Mouse (Mus musculus): ENCODE measurements at regions not wholly inside any gene's neighbourhood (a gene's known extent, or its start where the extent isn't known, plus 50 kb on each side); places are given as distances from the start of the nearest gene placed in this dataset.

GRCm38 (mm10) chr7:61939971-61940705 lies 406.2 kb upstream of the Ndn start:
- TF ChIP-seq CTCF (IDR thresholded peaks at IDR 0.05; ENCODE audit: borderline replicate concordance, extremely low read depth, insufficient read depth, insufficient read length) (no peak), POLR2A (IDR thresholded peaks at IDR 0.05; ENCODE audit: borderline replicate concordance, extremely low read depth, insufficient read depth, insufficient read length, poor library complexity, severe bottlenecking) (peak; percentile 30; the same call in 1 of the 2 replicates)
- DNase-seq (ENCODE audit: low read depth): peak; percentile 97

GRCm38 (mm10) chr7:61982203-61982932 lies 364.0 kb upstream of the Ndn start:
- DNase-seq (ENCODE audit: low read depth): peak; percentile 90
- TF ChIP-seq CTCF (IDR thresholded peaks at IDR 0.05; ENCODE audit: borderline replicate concordance, extremely low read depth, insufficient read depth, insufficient read length) (no peak), POLR2A (IDR thresholded peaks at IDR 0.05; ENCODE audit: borderline replicate concordance, extremely low read depth, insufficient read depth, insufficient read length, poor library complexity, severe bottlenecking) (no peak)

GRCm38 (mm10) chr7:62026635-62027034 lies 319.7 kb upstream of the Ndn start:
- peak; percentile 43 for DNase-seq (ENCODE audit: low read depth)

GRCm38 (mm10) chr7:62045743-62046451 lies 300.5 kb upstream of the Ndn start:
- peak; percentile 93 for DNase-seq (ENCODE audit: low read depth)
- TF ChIP-seq POLR2A (IDR thresholded peaks at IDR 0.05; ENCODE audit: borderline replicate concordance, extremely low read depth, insufficient read depth, insufficient read length, poor library complexity, severe bottlenecking) (no peak), CTCF (IDR thresholded peaks at IDR 0.05; ENCODE audit: borderline replicate concordance, extremely low read depth, insufficient read depth, insufficient read length) (no peak)

More at GRCm38 (mm10) chr7:62026635-62027034, 319.7 kb upstream of the Ndn start:
- no peak for TF ChIP-seq POLR2A (IDR thresholded peaks at IDR 0.05; ENCODE audit: borderline replicate concordance, extremely low read depth, insufficient read depth, insufficient read length, poor library complexity, severe bottlenecking)
- no peak for TF ChIP-seq CTCF (IDR thresholded peaks at IDR 0.05; ENCODE audit: borderline replicate concordance, extremely low read depth, insufficient read depth, insufficient read length)

- no peak for DNase-seq (ENCODE audit: low read depth)
- no peak for TF ChIP-seq POLR2A (IDR thresholded peaks at IDR 0.05; ENCODE audit: borderline replicate concordance, extremely low read depth, insufficient read depth, insufficient read length, poor library complexity, severe bottlenecking)
- TF ChIP-seq CTCF (IDR thresholded peaks at IDR 0.05; ENCODE audit: borderline replicate concordance, extremely low read depth, insufficient read depth, insufficient read length): no peak
Measured at GRCm38 (mm10) chr7:62046452-62046809, 299.9 kb upstream of the Ndn start.

- DNase-seq (ENCODE audit: low read depth): peak; percentile 80
- TF ChIP-seq CTCF (IDR thresholded peaks at IDR 0.05; ENCODE audit: borderline replicate concordance, extremely low read depth, insufficient read depth, insufficient read length) (no peak), POLR2A (IDR thresholded peaks at IDR 0.05; ENCODE audit: borderline replicate concordance, extremely low read depth, insufficient read depth, insufficient read length, poor library complexity, severe bottlenecking) (no peak)
Measured at GRCm38 (mm10) chr7:62078607-62079006, 267.8 kb upstream of the Ndn start.

- DNase-seq (ENCODE audit: low read depth): peak; percentile 91
- no peak for TF ChIP-seq CTCF (IDR thresholded peaks at IDR 0.05; ENCODE audit: borderline replicate concordance, extremely low read depth, insufficient read depth, insufficient read length)
- TF ChIP-seq POLR2A (IDR thresholded peaks at IDR 0.05; ENCODE audit: borderline replicate concordance, extremely low read depth, insufficient read depth, insufficient read length, poor library complexity, severe bottlenecking): no peak
Measured at GRCm38 (mm10) chr7:62085120-62085849, 261.1 kb upstream of the Ndn start.

All from brain, embryonic 14.5 days (tissue).